Mouse (Mus musculus) T-helper 17 cell (primary cell): Measurements from ENCODE around the gene Pilra.

ENCODE experiments used
- in situ Hi-C, 2 experiments: fragments of 300-600 bp; cut with MboI, MseI; formaldehyde crosslinking; loops; 1 replicate in 1 of 2; 2 replicates in 1 of 2; pipeline ENCODE4 v1.15.1; 2025; ENCODE audit warnings: high pct_unique_total_duplicates in 2 of 2

The Pilra gene

GRCm38 (mm10) chr5:137782776-137783522, 53.1 kb downstream of the Pilra start:
- in situ Hi-C loops = loop anchor here (5.0 to 25.0 kb wide), 4 partner anchors 379 to 1821 kb away; partner anchors contain the start of genes Cops6 (in 1 of the 2), Get4 (in 1 of the 2) and Ssc4d (in 1 of the 2)

- in situ Hi-C loops = loop anchor here (5.0 to 25.0 kb wide), 4 partner anchors 381 to 1819 kb away; partner anchors contain the start of genes Cops6 (in 1 of the 2), Get4 (in 1 of the 2) and Ssc4d (in 1 of the 2)
Measured at GRCm38 (mm10) chr5:137781661-137782060, 54.4 kb downstream of the Pilra start.

- in situ Hi-C loops = loop anchor here (5.0 to 25.0 kb wide), 3 partner anchors 252 to 1817 kb away; partner anchors contain the start of genes Get4 (in 1 of the 2) and Ssc4d (in 1 of the 2)
Measured at GRCm38 (mm10) chr5:137779053-137779933, 56.8 kb downstream of the Pilra start.

- in situ Hi-C loops = loop anchor here (5.0 to 25.0 kb wide), 3 partner anchors 251 to 1816 kb away; partner anchors contain the start of genes Get4 (in 1 of the 2) and Ssc4d (in 1 of the 2)
Measured at GRCm38 (mm10) chr5:137778635-137779034, 57.4 kb downstream of the Pilra start, which contains the start of gene Ppp1r35. Gene Ppp1r35 (plus strand): TSS chr5:137778849.

- in situ Hi-C loops = loop anchor here (5.0 to 25.0 kb wide), 3 partner anchors 250 to 1815 kb away; partner anchors contain the start of genes Get4 (in 1 of the 2) and Ssc4d (in 1 of the 2)
Measured at GRCm38 (mm10) chr5:137777267-137777845, 58.7 kb downstream of the Pilra start.

- in situ Hi-C loops = loop anchor here (5.0 to 25.0 kb wide), 3 partner anchors 249 to 1814 kb away; partner anchors contain the start of genes Get4 (in 1 of the 2) and Ssc4d (in 1 of the 2)
Measured at GRCm38 (mm10) chr5:137776408-137776918, 59.6 kb downstream of the Pilra start.

- in situ Hi-C loops = loop anchor here (5.0 to 25.0 kb wide), 3 partner anchors 248 to 1813 kb away; partner anchors contain the start of genes Get4 (in 1 of the 2) and Ssc4d (in 1 of the 2)
Measured at GRCm38 (mm10) chr5:137775587-137776290, 60.3 kb downstream of the Pilra start.

- in situ Hi-C loops = loop anchor here in 1 of 2 experiments (25.0 kb wide), 1 partner anchor 435 kb away; the partner anchor contains the start of gene Slc12a9
Measured at GRCm38 (mm10) chr5:137772755-137773154, 63.3 kb downstream of the Pilra start.
